8 mouse cellular contexts compared by ENCODE assay signal in the genomic region with DNA sequence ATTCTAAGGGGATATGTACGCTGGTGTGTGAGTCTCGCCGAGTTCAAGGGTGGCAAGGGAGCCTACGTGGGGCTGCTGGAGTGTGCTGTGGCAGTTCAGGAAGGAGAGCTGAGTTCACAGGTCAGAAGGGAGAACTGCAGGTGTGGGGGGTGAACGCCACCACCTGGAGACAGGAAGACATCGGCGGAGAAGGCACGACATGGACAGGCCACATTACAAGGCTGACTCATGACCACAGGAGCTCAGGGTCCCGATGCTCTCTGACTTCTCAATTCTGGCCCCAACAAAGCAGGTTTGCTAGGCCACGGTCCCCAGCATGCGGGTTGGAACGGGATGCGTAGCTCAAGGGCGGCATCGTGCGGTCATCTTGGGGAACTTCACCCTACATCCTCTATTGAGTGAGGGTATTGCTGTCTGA. TPM values are rescaled to one million over a fixed set of nuclear protein-coding genes. Genes with fewer than 3 reads are reported as not detected.
DNase-seq lines count a peak whose midpoint lies in the region; ATAC-seq and TF ChIP-seq lines count a peak whose summit lies in the region.

No protein-coding gene starts in this region.

- H3K4me2 ChIP-seq in heart, postnatal 0 days (ENCODE audit: low read depth, low read length): no peak overlapping the region

- ATAC-seq in heart, postnatal 0 days (ENCODE audit: insufficient read depth, low read depth): peak; percentile 61

- TF ChIP-seq CTCF in MEL (IDR thresholded peaks at IDR 0.05 in 2 of 3, conservative IDR thresholded peaks at IDR 0.05 in 1 of 3; ENCODE audit: control insufficient read depth in 1 of 3, insufficient read depth in 1 of 3, low read depth in 2 of 3, low read length in 3 of 3, poor library complexity in 1 of 3, severe bottlenecking in 1 of 3): peak; percentile 94 to 96 (median 96)
- TF ChIP-seq CTCF in heart, postnatal 0 days (IDR thresholded peaks at IDR 0.05; ENCODE audit: low read depth): peak; percentile 97

- H3K9me3 ChIP-seq in MEL (replicated peaks; ENCODE audit: insufficient read depth, low read length): no peaks in the 10 kb centered on the region
- no peaks in the 10 kb centered on the region for H3K9me3 ChIP-seq in forebrain, embryonic 10.5 days
- H3K9me3 ChIP-seq in heart, postnatal 0 days (replicated peaks; ENCODE audit: control insufficient read depth, low read length): no peaks in the 10 kb centered on the region

- no peaks in the 10 kb centered on the region for H3K79me2 ChIP-seq in MEL (ENCODE audit: control insufficient read depth, insufficient read depth, low read length, poor library complexity)

- H3K27me3 ChIP-seq in MEL (ENCODE audit: control insufficient read depth in 1 of 2, insufficient read depth in 2 of 2, low read length in 2 of 2): no peaks in the 10 kb centered on the region; a peak in 2 of 4 replicates
- H3K27me3 ChIP-seq in forebrain, embryonic 10.5 days (ENCODE audit: poor library complexity, severe bottlenecking): peaks cover 50% of the 10 kb centered on the region
- H3K27me3 ChIP-seq in heart, postnatal 0 days (ENCODE audit: control insufficient read depth, insufficient read depth, low read length): peaks cover 24% of the 10 kb centered on the region

- 8% methylated on average over 16 of the region's 16 CpGs for WGBS in forebrain, embryonic 10.5 days
- WGBS in heart, postnatal 0 days: 4% methylated on average over 16 of the region's 16 CpGs

- peak overlapping the region in 1 of 2 experiments; percentile 9; a peak in 1 of 4 replicates for H3K4me3 ChIP-seq in MEL (ENCODE audit: control insufficient read depth in 1 of 2, insufficient read depth in 1 of 2, low read depth in 2 of 2, low read length in 2 of 2)
- peak overlapping the region; percentile 28 for H3K4me3 ChIP-seq in forebrain, embryonic 10.5 days
- no peak overlapping the region for H3K4me3 ChIP-seq in heart, postnatal 0 days (ENCODE audit: low read depth, low read length)

- TF ChIP-seq RAD21 in MEL (IDR thresholded peaks at IDR 0.05; ENCODE audit: low read depth, low read length): peak; percentile 96

- peak; percentile 82 for DNase-seq in MEL (ENCODE audit: low read depth, low spot score)
- peak; percentile 66 for DNase-seq in c-Kit-positive CD71-negative TER-119-negative erythroid progenitor cells, embryonic 14.5 days (ENCODE audit: low read depth)
- DNase-seq in forebrain, embryonic 10.5 days (ENCODE audit: extremely low spot score, low spot score): peak; percentile 82
- DNase-seq in heart, postnatal 0 days (ENCODE audit: low spot score): peak; percentile 55
- DNase-seq in kidney, postnatal 4 days: peak; percentile 84
- peak; percentile 73 for DNase-seq in lung, postnatal 10 days
- DNase-seq in retina, adult 2 months (ENCODE audit: low read depth, low spot score): peak; percentile 38
- DNase-seq in thymus, postnatal 4 days: peak; percentile 80

- no peak for TF ChIP-seq POLR2A in MEL (IDR thresholded peaks at IDR 0.05; ENCODE audit: control insufficient read depth in 1 of 2, insufficient read depth in 1 of 2, low read depth in 1 of 2, low read length in 2 of 2, poor library complexity in 1 of 2)

- H3K27ac ChIP-seq in MEL (ENCODE audit: control insufficient read depth, low read depth, low read length): no peak overlapping the region
- H3K27ac ChIP-seq in forebrain, embryonic 10.5 days: peak overlapping the region; percentile 76
- H3K27ac ChIP-seq in heart, postnatal 0 days (ENCODE audit: low read depth): no peak overlapping the region

- no peaks in the 10 kb centered on the region for H3K36me3 ChIP-seq in MEL (ENCODE audit: control insufficient read depth in 1 of 2, insufficient read depth in 2 of 2, low read length in 2 of 2)
- H3K36me3 ChIP-seq in forebrain, embryonic 10.5 days (replicated peaks): no peaks in the 10 kb centered on the region
- no peaks in the 10 kb centered on the region for H3K36me3 ChIP-seq in heart, postnatal 0 days (replicated peaks; ENCODE audit: control insufficient read depth, insufficient read depth, low read length)

- no peak overlapping the region for H3K9ac ChIP-seq in MEL (ENCODE audit: control insufficient read depth, low read depth, low read length, poor library complexity, severe bottlenecking)
- no peak overlapping the region for H3K9ac ChIP-seq in heart, postnatal 0 days (replicated peaks; ENCODE audit: low read depth, low read length)

- no peak for TF ChIP-seq EP300 in MEL (IDR thresholded peaks at IDR 0.05; ENCODE audit: low read depth in 1 of 2, low read length in 2 of 2)
- TF ChIP-seq EP300 in heart, postnatal 0 days (IDR thresholded peaks at IDR 0.05; ENCODE audit: low read depth): no peak

- no peaks in the 10 kb centered on the region for H3K4me1 ChIP-seq in MEL (ENCODE audit: control insufficient read depth in 1 of 2, insufficient read depth in 2 of 2, low read length in 2 of 2)
- H3K4me1 ChIP-seq in forebrain, embryonic 10.5 days: peaks cover 35% of the 10 kb centered on the region
- no peaks in the 10 kb centered on the region for H3K4me1 ChIP-seq in heart, postnatal 0 days (ENCODE audit: control insufficient read depth, insufficient read depth)

TF ChIP-seq in MEL, 35 proteins besides CTCF, POLR2A, EP300 and RAD21:
- peak; percentile 86 for TF ChIP-seq SMC3 (IDR thresholded peaks at IDR 0.05; ENCODE audit: low read depth, low read length)
- TF ChIP-seq MAX (IDR thresholded peaks at IDR 0.05; ENCODE audit: low read length): 0 out of 2 replicates have a peak, but pooled peaks have one; percentile 10
- TF ChIP-seq USF1 (IDR thresholded peaks at IDR 0.05; ENCODE audit: low read depth, low read length): no peak
- peak; percentile 75 for TF ChIP-seq ZC3H11A (IDR thresholded peaks at IDR 0.05; ENCODE audit: low read depth, low read length)
- no peak for TF ChIP-seq CHD1 (IDR thresholded peaks at IDR 0.05; ENCODE audit: low read depth, low read length)
- TF ChIP-seq GABPA (IDR thresholded peaks at IDR 0.05; ENCODE audit: low read depth, low read length): no peak

RNA-seq across cellular contexts. Expression of a gene that starts 36.0 kb away (rescaled TPM):
- not detected in 2 replicates for total RNA-seq in MEL (2012; rRNA removed)
- polyA plus RNA-seq in MEL (2012; ENCODE audit: insufficient read depth in 1 of 2, insufficient read length in 2 of 2, low read depth in 1 of 2, low replicate concordance in 2 of 2, missing spikeins in 1 of 2): not detected
- polyA plus RNA-seq in forebrain, embryonic 10.5 days (2016; fragmentation: Nextera tagmentation; extraction: Ambion mirVana): not detected in 2 replicates
- total RNA-seq in heart, postnatal 0 days (2014; rRNA removed; ENCODE audit: low replicate concordance): not detected in 2 replicates
- not detected in 2 replicates for polyA plus RNA-seq in heart, postnatal 0 days (2015; fragmentation: Nextera tagmentation; extraction: Ambion mirVana)
